30 mouse cellular contexts compared by ENCODE assay signal in the genomic region with DNA sequence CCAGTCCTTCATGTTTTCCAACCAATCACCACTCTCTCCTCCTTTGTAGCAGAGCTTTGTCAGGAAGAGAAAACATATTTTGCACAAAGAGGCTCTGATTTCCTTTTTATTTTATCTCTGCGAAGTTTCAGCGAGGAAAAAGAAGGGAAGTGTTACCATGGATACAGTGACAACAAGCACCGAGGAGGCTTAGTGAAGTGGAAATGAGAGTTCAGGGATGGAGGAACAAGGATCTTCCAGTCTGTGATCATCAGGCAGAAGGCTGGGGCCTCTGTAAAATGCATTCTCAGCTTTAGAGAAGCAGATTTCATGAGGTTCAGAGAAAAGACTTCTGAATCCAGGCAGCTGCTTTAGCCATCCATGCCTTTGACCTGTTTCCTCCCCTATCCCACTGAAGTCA.
DNase-seq lines count a peak whose midpoint lies in the region; ATAC-seq and TF ChIP-seq lines count a peak whose summit lies in the region.
"Had no signal": no experiment of that assay in that cellular context is flagged by ENCODE, and none has a peak within 500 bp of the region (broad histone marks: within the 10 kb centered on the region; RNA-seq: fewer than 3 reads in every experiment).

No protein-coding gene starts in this region.

- no peak for DNase-seq in forebrain, embryonic 10.5 days (ENCODE audit: extremely low spot score, low spot score)
- DNase-seq in Muller cell, postnatal 12 days (ENCODE audit: inconsistent ontology term): peak; percentile 16
- DNase-seq in brain, embryonic 14.5 days (ENCODE audit: low read depth): peak; percentile 71
- DNase-seq in midbrain, postnatal 0 days (ENCODE audit: low spot score): peak; percentile 15
- no peak for DNase-seq in kidney, adult 8-10 months
- no peak for DNase-seq in spleen, postnatal 36 days (ENCODE audit: low spot score in 2 of 2)
- DNase-seq: adrenal gland, adult 8-10 months; B cell, adult 2 months; cerebellum, adult 9-10 months; gastrocnemius, postnatal 14 days; heart, adult 11 months; heart, postnatal 10 days; kidney, adult 18-20 months; lung, embryonic 14.5 days; lung, postnatal 36 days; right cerebral cortex, postnatal 25 days; spleen, adult 18-20 months; thymus, postnatal 14 days had no signal

- H3K36me3 ChIP-seq in forebrain, embryonic 16.5 days (ENCODE audit: control insufficient read depth, insufficient read depth): no peaks in the 10 kb centered on the region
- H3K36me3 ChIP-seq in forebrain, embryonic 10.5 days (replicated peaks): no peaks in the 10 kb centered on the region
- H3K36me3 ChIP-seq in midbrain, postnatal 0 days (ENCODE audit: insufficient read depth, low read length): no peaks in the 10 kb centered on the region
- H3K36me3 ChIP-seq: embryonic facial prominence, embryonic 12.5 days; G1E; hindbrain, embryonic 10.5 days; limb, embryonic 15.5 days had no signal

- H3K27me3 ChIP-seq in forebrain, embryonic 16.5 days (replicated peaks; ENCODE audit: control insufficient read depth, insufficient read depth, low read length): no peaks in the 10 kb centered on the region
- H3K27me3 ChIP-seq in forebrain, embryonic 10.5 days (ENCODE audit: poor library complexity, severe bottlenecking): no peaks in the 10 kb centered on the region
- H3K27me3 ChIP-seq in midbrain, postnatal 0 days (ENCODE audit: insufficient read depth, low read length): no peaks in the 10 kb centered on the region
- H3K27me3 ChIP-seq: CH12.LX; embryonic facial prominence, embryonic 12.5 days; limb, embryonic 15.5 days; megakaryocyte, embryonic 14.5 days had no signal

- H3K9me3 ChIP-seq in forebrain, embryonic 16.5 days (ENCODE audit: control insufficient read depth, low read length): no peaks in the 10 kb centered on the region
- no peaks in the 10 kb centered on the region for H3K9me3 ChIP-seq in forebrain, embryonic 10.5 days
- H3K9me3 ChIP-seq in midbrain, postnatal 0 days (ENCODE audit: low read length): no peaks in the 10 kb centered on the region
- H3K9me3 ChIP-seq: embryonic facial prominence, embryonic 12.5 days; G1E; hindbrain, embryonic 10.5 days; limb, embryonic 15.5 days; megakaryocyte, embryonic 14.5 days had no signal

- H3K4me2 ChIP-seq in forebrain, embryonic 16.5 days (ENCODE audit: low read length): no peak overlapping the region
- no peak overlapping the region for H3K4me2 ChIP-seq in midbrain, postnatal 0 days (ENCODE audit: low read depth, low read length, poor library complexity, severe bottlenecking)
- H3K4me2 ChIP-seq: embryonic facial prominence, embryonic 12.5 days; heart, embryonic 11.5 days; limb, embryonic 15.5 days; lung, embryonic 14.5 days had no signal

- no peak for TF ChIP-seq CTCF in brain, embryonic 14.5 days (IDR thresholded peaks at IDR 0.05; ENCODE audit: borderline replicate concordance, extremely low read depth, insufficient read depth, insufficient read length)
- TF ChIP-seq CTCF in midbrain, postnatal 0 days (IDR thresholded peaks at IDR 0.05): no peak

- no peak for TF ChIP-seq POLR2A in brain, embryonic 14.5 days (IDR thresholded peaks at IDR 0.05; ENCODE audit: borderline replicate concordance, extremely low read depth, insufficient read depth, insufficient read length, poor library complexity, severe bottlenecking)

- no peak overlapping the region for H3K9ac ChIP-seq in forebrain, embryonic 16.5 days (replicated peaks; ENCODE audit: low read depth, low read length)
- H3K9ac ChIP-seq in midbrain, postnatal 0 days (replicated peaks; ENCODE audit: low read length, poor library complexity, severe bottlenecking): no peak overlapping the region
- H3K9ac ChIP-seq: embryonic facial prominence, embryonic 12.5 days; limb, embryonic 15.5 days; liver, embryonic 14.5 days; lung, embryonic 14.5 days had no signal

- WGBS in forebrain, embryonic 16.5 days: 17% methylated on average over 3 of the region's 3 CpGs
- 56% methylated on average over 3 of the region's 3 CpGs for WGBS in forebrain, embryonic 10.5 days
- 11% methylated on average over 3 of the region's 3 CpGs for WGBS in midbrain, postnatal 0 days

- H3K4me1 ChIP-seq in forebrain, embryonic 16.5 days (replicated peaks; ENCODE audit: control insufficient read depth, insufficient read depth, low read length): no peaks in the 10 kb centered on the region
- H3K4me1 ChIP-seq in forebrain, embryonic 10.5 days: no peaks in the 10 kb centered on the region
- H3K4me1 ChIP-seq in midbrain, postnatal 0 days (ENCODE audit: insufficient read depth, low read length): no peaks in the 10 kb centered on the region
- H3K4me1 ChIP-seq: embryonic facial prominence, embryonic 12.5 days; hindbrain, embryonic 10.5 days; limb, embryonic 15.5 days; megakaryocyte, embryonic 14.5 days had no signal

- H3K27ac ChIP-seq in forebrain, embryonic 16.5 days (ENCODE audit: low read length): no peak overlapping the region
- no peak overlapping the region for H3K27ac ChIP-seq in forebrain, embryonic 10.5 days
- no peak overlapping the region for H3K27ac ChIP-seq in midbrain, postnatal 0 days (ENCODE audit: low read depth, low read length)
- H3K27ac ChIP-seq: embryonic facial prominence, embryonic 12.5 days; hindbrain, embryonic 10.5 days; kidney, postnatal 0 days; left cerebral cortex, adult 2 months; limb, embryonic 15.5 days; liver, embryonic 14.5 days had no signal

- no peak overlapping the region for H3K4me3 ChIP-seq in forebrain, embryonic 16.5 days (replicated peaks; ENCODE audit: low read length)
- no peak overlapping the region for H3K4me3 ChIP-seq in forebrain, embryonic 10.5 days
- no peak overlapping the region for H3K4me3 ChIP-seq in midbrain, postnatal 0 days (ENCODE audit: low read depth, low read length)
- H3K4me3 ChIP-seq: embryonic facial prominence, embryonic 12.5 days; hindbrain, embryonic 10.5 days; left cerebral cortex, adult 2 months; limb, embryonic 15.5 days; megakaryocyte, embryonic 14.5 days had no signal

- ATAC-seq in forebrain, embryonic 16.5 days: peak; percentile 58; the same call in 1 of the 2 replicates
- ATAC-seq in midbrain, postnatal 0 days (ENCODE audit: low FRiP score): no peak
- ATAC-seq: inflammation-experienced regulatory T-cells, adult 6 months had no signal

Comparison
In these comparisons a context has a peak if more than half of its experiments do, and no peak if none do; other contexts are left out.
1. DNase-seq: peak in Muller cell, postnatal 12 days (single experiment), brain, embryonic 14.5 days (single experiment) and midbrain, postnatal 0 days (single experiment); none in forebrain, embryonic 10.5 days (single experiment), kidney, adult 8-10 months (0 of 2) and spleen, postnatal 36 days (0 of 2).